Mouse (Mus musculus) forebrain, embryonic 16.5 days (tissue): ENCODE results near the gene Smchd1. TPM values are rescaled to one million over a fixed set of nuclear protein-coding genes. Genes with fewer than 3 reads are reported as not detected.
"Not testable (repeated sequence)": the region's sequence is repeated elsewhere in the genome, so short reads cannot be mapped to it uniquely, and the experiment has no call there.

Experiments used
- ATAC-seq: fragments of 200-750 bp; cut with Nextera tagmentation; 2 replicates; pipeline ENCODE4 v1.8.0; 2017; ENCODE audit warnings: mild to moderate bottlenecking, moderate library complexity
- H3K27ac ChIP-seq: fragments of 300-500 bp; sonication (generic); 2 replicates; pipeline ENCODE4 v1.5.1; 2014; ENCODE audit warnings: low read length, control low read depth
- H3K27me3 ChIP-seq: fragments of 300-500 bp; sonication (generic); replicated peaks from 2 replicates; pipeline ENCODE4 v1.6.1; 2014; ENCODE audit warnings: low read length; ENCODE audit not compliant: control insufficient read depth, insufficient read depth
- H3K36me3 ChIP-seq: fragments of 300-500 bp; sonication (generic); 2 replicates; pipeline ENCODE4 v1.6.1; 2014; ENCODE audit not compliant: control insufficient read depth, insufficient read depth
- H3K4me1 ChIP-seq: fragments of 300-500 bp; sonication (generic); replicated peaks from 2 replicates; pipeline ENCODE4 v1.6.1; 2014; ENCODE audit warnings: low read length; ENCODE audit not compliant: control insufficient read depth, insufficient read depth
- H3K4me2 ChIP-seq: fragments of 300-500 bp; sonication (generic); 2 replicates; pipeline ENCODE4 v1.6.1; 2014; ENCODE audit warnings: mild to moderate bottlenecking, low read length, control low read depth
- H3K4me3 ChIP-seq: fragments of 300-500 bp; sonication (generic); replicated peaks from 2 replicates; pipeline ENCODE4 v1.5.1; 2014; ENCODE audit warnings: mild to moderate bottlenecking, low read length, control low read depth
- H3K9ac ChIP-seq: fragments of 300-500 bp; sonication (generic); replicated peaks from 2 replicates; pipeline ENCODE4 v1.6.1; 2014; ENCODE audit warnings: low read depth, low read length, control low read depth
- H3K9me3 ChIP-seq: fragments of 300-500 bp; sonication (generic); 2 replicates; pipeline ENCODE4 v1.6.1; 2016; ENCODE audit warnings: low read length; ENCODE audit not compliant: control insufficient read depth
- WGBS: fragments of 180-500 bp; shearing (Covaris S2); extraction: QIAGEN DNeasy Blood & Tissue Kit; methylation state at CpG from one replicate; pipeline ENCODE4 v1.1.7; 2014; 5-methylcytosine and 5-hydroxymethylcytosine counted together
- polyA plus RNA-seq: library from polyadenylated mRNA; unstranded; fragments of >200 nt; fragmentation: Nextera tagmentation; extraction: Ambion mirVana; gene quantifications from 2 replicates; pipeline ENCODE4 v1.2.1, GENCODE M21; 2015

Smchd1 gene
- polyA plus RNA-seq, 1 experiment from 2014 or later: 53.4 TPM

DNA sequence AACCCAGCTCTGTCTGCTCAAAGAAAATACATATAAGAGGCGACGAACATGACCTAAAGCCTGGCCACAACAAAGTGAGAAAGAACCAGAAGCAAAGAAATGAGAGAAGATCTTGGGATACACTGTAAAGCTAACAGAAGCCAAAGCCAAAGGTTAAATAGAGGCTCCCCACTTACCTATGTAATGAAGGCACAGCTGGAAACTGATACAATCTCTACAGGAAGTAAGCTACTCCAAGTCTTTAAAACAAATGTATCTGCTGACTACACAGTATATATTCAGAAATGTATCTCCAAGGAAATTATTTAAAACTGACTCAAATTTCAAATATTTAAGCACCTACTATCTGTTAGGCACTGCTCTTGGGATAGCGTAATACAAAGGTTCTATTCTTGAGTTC is 14.8 kb downstream of the Smchd1 start:
- WGBS: 95% methylated on average over 3 of the region's 3 CpGs
- Histone ChIP-seq H3K27me3 (no peaks in the 10 kb centered on the region), H3K36me3 (peaks cover 4% of the 10 kb centered on the region; the same call in 1 of the 2 replicates), H3K4me1 (no peaks in the 10 kb centered on the region), H3K9me3 (no peaks in the 10 kb centered on the region), H3K9ac (no peak overlapping the region), H3K4me3 (no peak overlapping the region), H3K27ac (no peak overlapping the region), H3K4me2 (no peak overlapping the region)
- ATAC-seq: no peak

DNA sequence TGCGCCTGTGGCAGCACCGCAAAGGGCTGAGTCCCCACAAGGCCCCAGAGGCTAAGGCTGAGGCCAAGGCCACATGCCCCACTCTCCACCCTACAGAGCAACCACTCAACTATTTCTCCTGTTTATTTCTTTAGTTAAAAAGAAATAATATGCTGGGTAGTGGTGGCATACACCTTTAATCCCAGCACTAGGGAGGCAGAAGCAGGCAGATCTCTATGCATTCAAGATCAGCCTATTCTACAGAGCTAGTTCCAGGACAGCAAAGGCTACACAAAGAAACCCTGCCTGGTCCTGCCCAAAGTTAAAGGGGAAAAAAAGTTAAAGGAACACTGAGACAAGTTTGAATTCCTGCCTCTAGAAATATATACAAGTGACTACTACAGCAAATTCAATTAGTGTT is 15.3 kb downstream of the Smchd1 start, which contains the start of gene Gm4707:
Gene Gm4707 (minus strand): TSS at position 101 of the 400 bp plus-strand sequence.
- Histone ChIP-seq H3K27ac (no peak within 1 kb of the TSS), H3K4me3 (no peak within 1 kb of the TSS), H3K27me3 (no peaks in the 10 kb centered on the region), H3K4me1 (no peaks in the 10 kb centered on the region), H3K36me3 (peaks cover 4% of the 10 kb centered on the region; the same call in 1 of the 2 replicates), H3K9ac (no peak within 1 kb of the TSS), H3K4me2 (no peak within 1 kb of the TSS), H3K9me3 (no peaks in the 10 kb centered on the region)
- 100% methylated on average over 2 of the region's 2 CpGs for WGBS
- ATAC-seq: no peak

DNA sequence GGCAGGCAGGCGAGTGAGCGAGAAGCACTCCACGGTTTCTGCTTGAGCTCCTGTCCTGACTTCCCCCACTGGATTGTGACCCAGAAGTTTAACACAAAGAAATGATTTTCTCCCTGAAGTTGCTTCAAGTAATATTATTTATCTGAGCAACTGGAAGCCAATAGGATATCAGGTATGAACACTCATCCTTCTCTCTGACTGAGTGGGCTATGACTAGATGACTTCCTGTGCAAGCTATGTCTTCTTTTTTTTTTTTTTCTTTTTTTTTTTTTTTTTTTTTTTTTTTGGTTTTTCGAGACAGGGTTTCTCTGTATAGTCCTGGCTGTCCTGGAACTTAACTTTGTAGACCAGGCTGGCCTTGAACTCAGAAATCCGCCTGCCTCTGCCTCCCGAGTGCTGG is 17.8 kb downstream of the Smchd1 start:
- not testable (repeated sequence) for H3K4me1 ChIP-seq, H3K9ac ChIP-seq, H3K9me3 ChIP-seq, H3K36me3 ChIP-seq, H3K4me2 ChIP-seq, H3K27ac ChIP-seq, H3K4me3 ChIP-seq, H3K27me3 ChIP-seq, ATAC-seq
- WGBS: 93% methylated on average over 6 of the region's 6 CpGs

DNA sequence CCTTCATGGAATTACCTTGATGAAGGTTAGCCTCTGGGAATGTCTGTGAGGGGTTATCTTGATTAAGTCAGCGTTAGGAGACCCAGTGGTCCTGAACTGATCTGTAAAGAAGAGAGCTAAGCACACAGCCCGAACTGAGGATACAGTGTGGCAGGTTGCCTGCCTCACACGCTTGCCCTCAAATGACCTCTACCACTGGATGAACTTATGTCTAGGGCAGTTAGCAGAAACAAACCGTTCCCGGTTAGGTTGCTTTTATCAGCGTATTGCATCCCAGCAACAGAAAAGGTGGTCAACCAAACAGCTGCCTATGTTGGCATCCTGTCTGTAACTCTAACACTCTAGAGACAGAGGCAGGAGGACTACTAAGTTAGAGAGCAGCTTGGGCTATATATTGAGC is 30.0 kb downstream of the Smchd1 start:
- H3K27me3 ChIP-seq: no peaks in the 10 kb centered on the region
- ATAC-seq: no peak
- H3K9me3 ChIP-seq: no peaks in the 10 kb centered on the region
- no peak overlapping the region for H3K4me3 ChIP-seq
- H3K27ac ChIP-seq: no peak overlapping the region
- H3K36me3 ChIP-seq: peaks cover 2% of the 10 kb centered on the region; the same call in 1 of the 2 replicates
- H3K9ac ChIP-seq: no peak overlapping the region
- 94% methylated on average over 6 of the region's 6 CpGs for WGBS
- no peaks in the 10 kb centered on the region for H3K4me1 ChIP-seq
- H3K4me2 ChIP-seq: no peak overlapping the region

- Histone ChIP-seq H3K9ac (no peak overlapping the region), H3K4me1 (no peaks in the 10 kb centered on the region), H3K36me3 (peaks cover 2% of the 10 kb centered on the region; the same call in 1 of the 2 replicates), H3K4me2 (no peak overlapping the region), H3K9me3 (no peaks in the 10 kb centered on the region), H3K27ac (no peak overlapping the region), H3K4me3 (no peak overlapping the region), H3K27me3 (no peaks in the 10 kb centered on the region)
- 88% methylated on average over 2 of the region's 2 CpGs for WGBS
- ATAC-seq: no peak
Measured at GRCm38 (mm10) chr17:71444718-71445117, 30.4 kb downstream of the Smchd1 start.

DNA sequence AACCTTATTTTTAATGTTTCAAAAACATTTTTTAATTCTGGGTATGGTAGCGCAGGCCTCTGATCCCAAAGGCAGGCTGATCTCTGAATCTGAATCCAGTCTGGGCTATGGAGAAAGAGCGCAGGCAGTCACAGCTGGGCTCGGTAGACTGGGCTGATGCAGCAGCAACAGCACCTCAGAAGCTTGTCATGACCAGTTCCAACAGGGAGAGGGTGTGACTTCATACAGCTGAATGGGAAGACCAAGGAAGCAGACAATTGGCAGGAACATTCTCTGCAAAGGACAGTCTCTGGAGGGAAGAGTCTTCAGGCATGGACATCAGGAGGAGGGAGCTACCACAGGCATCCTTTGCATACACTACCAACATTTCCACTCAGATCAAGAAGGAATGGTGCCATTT is 31.0 kb downstream of the Smchd1 start:
- Histone ChIP-seq H3K27me3 (no peaks in the 10 kb centered on the region), H3K4me3 (no peak overlapping the region), H3K36me3 (peaks cover 2% of the 10 kb centered on the region; the same call in 1 of the 2 replicates), H3K4me1 (no peaks in the 10 kb centered on the region), H3K9ac (no peak overlapping the region), H3K4me2 (no peak overlapping the region), H3K9me3 (no peaks in the 10 kb centered on the region), H3K27ac (no peak overlapping the region)
- WGBS: 95% methylated on average over 3 of the region's 3 CpGs
- ATAC-seq: no peak

DNA sequence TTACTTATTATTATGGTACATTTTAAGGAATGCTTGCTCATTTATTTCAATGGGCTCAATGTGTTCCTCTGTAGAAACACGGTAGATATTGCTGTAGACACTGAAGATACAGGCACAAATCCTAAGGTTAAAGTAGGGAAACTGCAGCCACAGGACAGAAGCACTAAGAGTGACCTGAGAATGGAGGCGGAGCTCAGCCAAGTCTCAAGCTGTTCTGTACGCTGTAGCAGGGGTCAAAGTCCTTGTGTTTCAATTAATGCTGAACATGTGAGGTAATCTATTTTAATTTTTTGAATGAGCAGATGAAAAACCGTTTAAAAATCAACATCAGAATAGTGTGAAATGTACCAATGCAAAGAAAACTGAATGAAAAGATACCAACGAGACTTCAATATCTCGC is 31.9 kb downstream of the Smchd1 start:
- H3K4me2 ChIP-seq: no peak overlapping the region
- no peaks in the 10 kb centered on the region for H3K27me3 ChIP-seq
- no peak overlapping the region for H3K27ac ChIP-seq
- H3K4me1 ChIP-seq: no peaks in the 10 kb centered on the region
- H3K4me3 ChIP-seq: no peak overlapping the region
- ATAC-seq: no peak
- H3K9ac ChIP-seq: no peak overlapping the region
- no peaks in the 10 kb centered on the region for H3K9me3 ChIP-seq
- 92% methylated on average over 6 of the region's 6 CpGs for WGBS
- peaks cover 2% of the 10 kb centered on the region; the same call in 1 of the 2 replicates for H3K36me3 ChIP-seq

GRCm38 (mm10) chr17:71422502-71422901 is 52.6 kb downstream of the Smchd1 start:
- H3K4me3 ChIP-seq, H3K4me2 ChIP-seq, H3K27ac ChIP-seq, H3K9me3 ChIP-seq, H3K27me3 ChIP-seq, ATAC-seq, H3K9ac ChIP-seq, H3K4me1 ChIP-seq: not testable (repeated sequence)
- WGBS: 100% methylated on average over 2 of the region's 2 CpGs
- peaks cover 27% of the 10 kb centered on the region for H3K36me3 ChIP-seq

DNA sequence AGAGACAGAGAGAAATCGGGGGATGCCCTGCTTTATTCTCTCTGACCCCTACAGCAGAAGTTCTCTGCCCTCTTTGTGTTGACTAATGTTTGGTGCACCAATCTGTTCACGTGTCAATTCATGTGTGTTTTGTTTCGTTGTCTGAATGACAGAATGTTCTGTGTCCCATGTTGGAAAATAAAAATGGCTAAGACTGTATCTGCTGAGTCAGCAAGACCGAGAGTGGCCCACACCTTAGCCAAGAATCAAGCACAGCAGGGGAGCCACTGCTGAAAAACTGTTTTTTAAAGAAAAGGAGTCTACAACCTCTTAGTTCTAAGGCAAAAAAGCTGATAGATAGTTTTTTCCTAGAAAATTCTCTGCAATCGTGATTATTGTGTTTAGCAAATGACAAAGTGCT is 55.7 kb downstream of the Smchd1 start:
- not testable (repeated sequence) for H3K27ac ChIP-seq, H3K4me1 ChIP-seq, H3K9ac ChIP-seq, H3K4me3 ChIP-seq, ATAC-seq, H3K4me2 ChIP-seq, H3K9me3 ChIP-seq, H3K27me3 ChIP-seq
- peaks cover 23% of the 10 kb centered on the region for H3K36me3 ChIP-seq
- WGBS: 85% methylated on average over 5 of the region's 5 CpGs

GRCm38 (mm10) chr17:71417008-71417407 is 58.1 kb downstream of the Smchd1 start:
- ATAC-seq: no peak
- Histone ChIP-seq H3K9ac (no peak overlapping the region), H3K9me3 (peaks cover 5% of the 10 kb centered on the region), H3K27ac (no peak overlapping the region), H3K27me3 (no peaks in the 10 kb centered on the region), H3K4me1 (no peaks in the 10 kb centered on the region), H3K4me3 (no peak overlapping the region), H3K4me2 (no peak overlapping the region), H3K36me3 (peaks cover 11% of the 10 kb centered on the region)
- WGBS: 94% methylated on average over 1 of the region's 1 CpGs
